Mouse (Mus musculus) lung, embryonic 14.5 days (tissue): Measurements from ENCODE around the gene Cdh5. TPM values are rescaled to one million over a fixed set of nuclear protein-coding genes. Genes with fewer than 3 reads are reported as not detected.
"Not testable (repeated sequence)": the region's sequence is repeated elsewhere in the genome, so short reads cannot be mapped to it uniquely, and the experiment has no call there.

Experiments
- ATAC-seq: fragments of 200-750 bp; cut with Nextera tagmentation; 2 replicates; pipeline ENCODE4 v1.8.0; 2017; ENCODE audit warnings: mild to moderate bottlenecking, moderate TSS enrichment, moderate library complexity; ENCODE audit not compliant: insufficient read depth
- DNase-seq: peaks from one replicate; pipeline ENCODE4 v3.0.0-alpha.2; 2015
- H3K27ac ChIP-seq: fragments of 300-500 bp; sonication (generic); 2 replicates; pipeline ENCODE4 v1.5.1; 2014; ENCODE audit warnings: low read depth, mild to moderate bottlenecking, moderate library complexity
- H3K27me3 ChIP-seq: fragments of 300-500 bp; sonication (generic); 2 replicates; pipeline ENCODE4 v1.6.1; 2014; ENCODE audit warnings: low read length, control low read depth; ENCODE audit not compliant: insufficient read depth
- H3K36me3 ChIP-seq: fragments of 300-500 bp; sonication (generic); 2 replicates; pipeline ENCODE4 v1.6.1; 2014; ENCODE audit warnings: control low read depth; ENCODE audit not compliant: insufficient read depth
- H3K4me1 ChIP-seq: fragments of 300-500 bp; sonication (generic); 2 replicates; pipeline ENCODE4 v1.6.1; 2014; ENCODE audit warnings: antibody characterized with exemption, control low read depth; ENCODE audit not compliant: insufficient read depth
- H3K4me2 ChIP-seq: fragments of 300-500 bp; sonication (generic); 2 replicates; pipeline ENCODE4 v1.6.1; 2014; ENCODE audit warnings: mild to moderate bottlenecking
- H3K4me3 ChIP-seq: fragments of 300-500 bp; sonication (generic); 2 replicates; pipeline ENCODE4 v1.5.1; 2014; ENCODE audit warnings: low read depth, low read length
- H3K9ac ChIP-seq: fragments of 300-500 bp; sonication (generic); 2 replicates; pipeline ENCODE4 v1.6.1; 2014
- H3K9me3 ChIP-seq: fragments of 300-500 bp; sonication (generic); 2 replicates; pipeline ENCODE4 v1.6.1; 2016; ENCODE audit warnings: low read depth, low read length, control low read depth
- CTCF ChIP-seq: IDR thresholded peaks from 2 replicates; pipeline ENCODE4 v1.5.1; 2016; ENCODE audit warnings: antibody characterized with exemption, low read depth
- WGBS: fragments of 180-500 bp; shearing (Covaris S2); extraction: QIAGEN DNeasy Blood & Tissue Kit; methylation state at CpG from one replicate; pipeline ENCODE4 v1.1.7; 2014; 5-methylcytosine and 5-hydroxymethylcytosine counted together
- polyA plus RNA-seq: library from polyadenylated mRNA; unstranded; fragments of >200 nt; fragmentation: Nextera tagmentation; extraction: Ambion mirVana; gene quantifications from 2 replicates; pipeline ENCODE4 v1.2.1, GENCODE M21; 2014

Cdh5 gene
- polyA plus RNA-seq, 1 experiment from 2014 or later: 69.8 TPM

DNA sequence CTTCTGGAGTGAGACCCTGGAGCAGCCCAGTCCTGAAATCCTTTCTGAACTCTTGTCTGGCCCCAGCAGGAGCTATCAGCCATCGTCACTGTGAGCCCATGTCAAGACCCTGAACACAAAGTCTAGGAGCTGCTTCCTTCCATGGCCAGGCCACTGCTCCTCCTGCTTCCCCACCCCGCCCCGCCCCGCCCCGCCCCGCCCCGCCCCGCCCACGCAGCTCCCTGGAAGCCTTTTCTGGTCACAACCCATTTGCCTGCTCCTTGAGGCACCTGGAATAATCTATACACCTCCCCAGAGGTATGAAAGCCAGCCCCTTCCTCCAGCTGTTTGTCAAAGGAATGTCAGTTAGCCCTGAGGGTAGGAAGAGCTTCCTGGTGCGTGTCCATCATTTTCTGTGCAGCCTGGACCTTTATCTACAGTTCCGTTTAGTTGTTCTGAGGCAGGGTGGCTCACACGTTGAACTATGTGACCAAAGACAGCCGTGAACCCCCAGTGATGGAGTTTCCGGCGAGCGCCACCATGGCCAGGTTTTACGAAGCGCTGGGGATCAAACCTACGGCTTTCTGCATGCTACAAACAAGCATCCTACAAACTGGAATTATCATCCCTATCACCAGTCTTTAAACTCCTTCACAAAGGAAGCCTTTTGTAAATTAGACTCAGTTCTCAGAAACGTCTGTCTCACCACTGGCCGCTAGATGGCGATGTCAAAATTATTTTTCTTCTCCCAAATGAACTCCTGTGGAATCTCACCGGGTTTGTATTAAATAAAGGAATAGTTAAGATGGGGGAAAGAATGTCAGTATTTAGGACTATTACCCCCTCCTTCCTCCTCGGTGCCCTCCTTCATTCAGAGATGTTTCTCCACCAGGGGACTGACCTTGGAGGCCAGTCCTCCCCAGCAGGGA lies 10.2 kb upstream of the Cdh5 start:
- H3K4me2 ChIP-seq: peak overlapping the region; percentile 49
- H3K36me3 ChIP-seq, H3K27ac ChIP-seq, H3K27me3 ChIP-seq, H3K9me3 ChIP-seq, H3K9ac ChIP-seq, H3K4me3 ChIP-seq, H3K4me1 ChIP-seq: not testable (repeated sequence)
- TF ChIP-seq CTCF: peak; percentile 59
- peak; percentile 32; the same call in 1 of the 2 replicates for ATAC-seq
- 8% methylated on average over 24 of the region's 24 CpGs for WGBS
- peak; percentile 86 for DNase-seq

GRCm38 (mm10) chr8:104093336-104093735 lies 8.1 kb upstream of the Cdh5 start:
- Histone ChIP-seq H3K4me2 (no peak overlapping the region), H3K4me3 (no peak overlapping the region), H3K36me3 (no peaks in the 10 kb centered on the region), H3K27ac (no peak overlapping the region), H3K4me1 (no peaks in the 10 kb centered on the region), H3K27me3 (no peaks in the 10 kb centered on the region), H3K9me3 (no peaks in the 10 kb centered on the region), H3K9ac (no peak overlapping the region)
- ATAC-seq (no peak), DNase-seq (no peak)
- WGBS: 65% methylated on average over 7 of the region's 7 CpGs
- no peak for TF ChIP-seq CTCF

DNA sequence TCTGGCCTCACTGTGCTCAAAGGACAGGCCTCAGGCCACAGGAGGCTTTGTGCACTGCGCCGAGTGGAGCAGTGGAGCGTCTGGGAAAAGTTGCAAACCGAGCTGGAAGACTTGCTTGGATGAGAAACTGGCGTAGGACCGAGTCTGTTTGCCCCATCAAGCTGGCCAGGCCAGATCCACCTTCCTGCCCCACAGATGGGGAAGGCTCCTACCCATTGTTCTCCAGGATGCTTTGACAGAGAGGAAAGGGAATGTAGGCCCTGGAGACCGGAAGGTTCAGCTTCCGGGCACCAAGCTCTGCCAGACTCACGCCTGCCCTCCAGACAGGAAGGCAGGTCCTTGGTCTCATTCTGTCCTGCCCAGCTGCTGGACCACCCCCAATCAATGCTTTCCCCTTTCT lies 5.8 kb upstream of the Cdh5 start:
- no peak for TF ChIP-seq CTCF
- peak; percentile 63 for DNase-seq

DNA sequence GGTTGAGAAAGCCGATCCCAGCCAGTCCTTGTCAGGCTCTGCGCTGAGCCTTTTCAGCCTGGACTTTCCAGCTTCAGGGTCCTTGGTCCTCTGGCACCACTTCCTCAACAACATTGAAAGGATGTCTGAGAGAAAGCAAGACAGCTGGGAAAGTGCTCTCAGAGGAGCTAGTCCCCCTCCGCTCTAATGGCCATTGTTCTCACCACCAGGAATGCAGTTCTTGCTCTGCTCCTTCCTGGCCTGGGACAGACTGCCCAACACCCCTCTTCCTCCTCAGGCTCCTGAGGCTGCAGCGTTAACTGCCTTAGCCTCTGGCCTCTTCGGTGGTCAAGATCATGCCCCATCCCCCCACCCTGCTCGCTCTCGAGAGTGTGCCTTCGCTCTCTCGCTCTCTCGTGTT lies 4.8 kb upstream of the Cdh5 start:
- peak; percentile 58 for DNase-seq
- Histone ChIP-seq H3K9ac (no peak overlapping the region), H3K4me1 (peaks cover 5% of the 10 kb centered on the region), H3K27me3 (no peaks in the 10 kb centered on the region), H3K36me3 (no peaks in the 10 kb centered on the region), H3K4me3 (no peak overlapping the region), H3K27ac (peak overlapping the region; percentile 75), H3K4me2 (no peak overlapping the region), H3K9me3 (no peaks in the 10 kb centered on the region)
- 48% methylated on average over 10 of the region's 10 CpGs for WGBS
- no peak for TF ChIP-seq CTCF
- no peak for ATAC-seq

More for the DNA sequence above, 5.8 kb upstream of the Cdh5 start:
- no peaks in the 10 kb centered on the region for H3K9me3 ChIP-seq
- ATAC-seq: peak; percentile 56
- H3K27ac ChIP-seq: peak overlapping the region; percentile 75
- H3K4me3 ChIP-seq: no peak overlapping the region
- no peaks in the 10 kb centered on the region for H3K36me3 ChIP-seq
- WGBS: 54% methylated on average over 9 of the region's 9 CpGs
- H3K27me3 ChIP-seq: no peaks in the 10 kb centered on the region
- no peak overlapping the region for H3K4me2 ChIP-seq
- H3K9ac ChIP-seq: no peak overlapping the region
- peaks cover 5% of the 10 kb centered on the region for H3K4me1 ChIP-seq

DNA sequence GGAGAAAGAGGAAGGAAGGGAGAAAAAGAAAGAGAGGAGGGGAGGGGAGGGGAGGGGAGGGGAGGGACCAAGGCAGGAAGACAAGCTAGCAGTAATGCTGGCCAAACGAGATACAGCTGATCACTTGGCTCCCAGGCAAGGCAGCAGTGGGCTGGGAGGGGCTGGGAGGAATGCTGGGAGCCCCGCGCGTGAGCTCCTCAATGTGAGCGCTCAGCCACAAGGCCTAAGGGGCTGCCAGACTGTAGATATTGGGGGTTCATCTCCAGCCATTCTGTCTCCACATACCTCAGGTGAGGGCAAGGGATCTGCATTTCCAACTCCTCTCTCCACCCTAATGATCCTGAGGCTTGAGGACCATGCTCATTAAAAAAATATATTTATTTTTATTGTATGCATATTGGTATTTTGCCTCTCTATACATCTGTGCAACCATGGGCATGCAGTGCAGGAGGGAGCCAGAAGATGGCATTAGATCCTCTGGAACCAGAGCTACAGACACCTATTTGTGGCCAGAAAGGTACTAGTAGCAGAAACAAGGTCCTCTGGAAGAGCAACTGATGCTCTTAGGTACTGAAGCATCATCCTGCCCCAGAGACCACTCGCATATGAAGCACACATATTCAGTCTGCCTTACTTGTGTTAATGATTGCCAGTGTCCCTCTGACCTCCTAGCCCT lies 2.6 kb upstream of the Cdh5 start:
- ATAC-seq: peak; percentile 14; the same call in 1 of the 2 replicates
- Histone ChIP-seq H3K9me3 (no peaks in the 10 kb centered on the region), H3K27me3 (no peaks in the 10 kb centered on the region), H3K4me1 (peaks cover 5% of the 10 kb centered on the region), H3K27ac (peak overlapping the region; percentile 78; the same call in 1 of the 2 replicates), H3K36me3 (no peaks in the 10 kb centered on the region), H3K4me3 (no peak overlapping the region), H3K4me2 (no peak overlapping the region), H3K9ac (no peak overlapping the region)
- WGBS: 21% methylated on average over 6 of the region's 6 CpGs
- peak; percentile 66 for TF ChIP-seq CTCF
- DNase-seq: peak; percentile 65

- peak overlapping the region; percentile 78 for H3K27ac ChIP-seq
- no peak for TF ChIP-seq CTCF
- peaks cover 5% of the 10 kb centered on the region for H3K4me1 ChIP-seq
- DNase-seq (peak; percentile 86), ATAC-seq (peak; percentile 65)
- WGBS: 48% methylated on average over 20 of the region's 20 CpGs
- 0 out of 2 replicates have a peak overlapping the region, but pooled peaks have one; percentile 8 for H3K4me2 ChIP-seq
- peak overlapping the region; percentile 16; the same call in 1 of the 2 replicates for H3K9ac ChIP-seq
- no peaks in the 10 kb centered on the region for H3K27me3 ChIP-seq
- no peak overlapping the region for H3K4me3 ChIP-seq
- H3K9me3 ChIP-seq: no peaks in the 10 kb centered on the region
- H3K36me3 ChIP-seq: no peaks in the 10 kb centered on the region
Measured at GRCm38 (mm10) chr8:104099347-104100099, 1.9 kb upstream of the Cdh5 start.

DNA sequence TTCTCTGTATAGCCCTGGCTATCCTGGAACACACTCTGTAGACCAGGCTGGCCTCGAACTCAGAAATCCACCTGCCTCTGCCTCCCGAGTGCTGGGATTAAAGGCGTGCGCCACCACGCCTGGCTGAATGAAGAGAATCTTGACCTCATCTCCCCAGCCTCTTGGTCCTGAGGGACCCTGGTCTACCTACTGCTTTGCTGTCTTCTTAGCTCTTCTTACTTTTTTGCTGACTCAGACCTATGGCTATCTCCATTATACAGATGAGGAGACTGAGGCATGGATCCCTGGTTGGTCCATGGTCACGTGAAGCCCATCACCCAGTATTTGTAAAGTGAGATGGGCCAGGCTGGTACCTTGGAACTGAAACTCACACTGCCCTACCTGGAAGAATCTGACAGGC lies 701 bp upstream of the Cdh5 start:
- not testable (repeated sequence) for DNase-seq, H3K4me2 ChIP-seq, H3K9me3 ChIP-seq, ATAC-seq, H3K9ac ChIP-seq, H3K4me1 ChIP-seq, H3K4me3 ChIP-seq, H3K36me3 ChIP-seq, H3K27me3 ChIP-seq
- WGBS: 91% methylated on average over 5 of the region's 6 CpGs
- peak overlapping the region; percentile 1; the same call in 1 of the 2 replicates for H3K27ac ChIP-seq
